Mouse (Mus musculus): ENCODE measurements around the gene Syt9.
"Not testable (repeated sequence)": the region's sequence is repeated elsewhere in the genome, so short reads cannot be mapped to it uniquely, and the experiment has no call there.

Syt9 gene

DNA sequence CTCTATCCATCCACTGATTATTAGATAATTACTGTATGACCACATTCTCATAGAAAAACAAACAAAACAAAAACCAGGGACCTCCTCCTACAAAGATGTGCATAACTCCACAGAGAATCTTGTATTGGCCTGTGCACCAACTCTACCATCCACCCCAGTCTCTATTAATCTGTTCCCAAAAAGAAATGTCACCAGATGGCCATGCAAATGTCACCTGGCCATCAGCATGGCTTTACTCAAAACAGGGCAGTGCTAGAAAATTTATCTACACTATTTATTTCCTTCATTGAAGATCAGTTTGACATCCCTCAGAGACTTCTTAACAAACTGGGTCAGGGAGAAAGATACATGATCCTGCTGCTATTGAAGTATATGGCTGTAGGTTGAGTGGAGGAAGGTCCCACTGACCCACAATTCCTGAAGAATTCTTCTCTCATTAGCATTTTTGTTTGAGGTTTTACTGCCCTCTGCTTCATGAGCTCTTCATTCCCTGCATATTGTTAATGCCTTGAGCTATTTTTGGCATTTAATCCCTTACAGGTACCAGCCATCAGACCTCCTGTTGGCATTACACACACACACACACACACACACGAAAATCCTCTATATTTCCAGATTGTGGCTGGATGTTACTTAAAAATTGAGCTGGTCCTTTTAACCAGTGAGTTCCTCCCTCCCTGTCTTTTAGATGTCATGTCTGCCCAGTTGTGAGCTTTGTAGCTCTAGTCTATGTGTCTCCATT is 91.3 kb downstream of the Syt9 start:
- no peak for DNase-seq

DNA sequence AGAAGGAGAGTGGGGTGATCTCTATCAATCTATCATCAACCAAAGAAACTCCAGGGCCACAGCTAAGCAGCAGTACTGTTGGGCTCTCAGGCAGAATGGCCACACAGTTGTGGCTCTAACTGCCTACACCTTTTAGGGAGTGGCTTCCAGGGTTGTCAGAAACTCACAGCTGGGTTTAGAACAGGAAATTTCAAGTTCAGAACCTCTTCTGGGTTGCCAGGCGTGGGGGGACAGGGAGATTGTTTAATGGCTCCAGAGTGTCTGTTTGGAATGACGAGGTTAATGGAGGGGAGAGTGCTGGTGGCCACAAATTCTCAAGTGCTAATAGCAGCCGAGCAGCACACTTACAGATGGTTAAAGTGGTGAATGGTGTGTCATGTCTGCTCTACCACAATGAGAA is 92.4 kb downstream of the Syt9 start:
- no peak for DNase-seq

DNA sequence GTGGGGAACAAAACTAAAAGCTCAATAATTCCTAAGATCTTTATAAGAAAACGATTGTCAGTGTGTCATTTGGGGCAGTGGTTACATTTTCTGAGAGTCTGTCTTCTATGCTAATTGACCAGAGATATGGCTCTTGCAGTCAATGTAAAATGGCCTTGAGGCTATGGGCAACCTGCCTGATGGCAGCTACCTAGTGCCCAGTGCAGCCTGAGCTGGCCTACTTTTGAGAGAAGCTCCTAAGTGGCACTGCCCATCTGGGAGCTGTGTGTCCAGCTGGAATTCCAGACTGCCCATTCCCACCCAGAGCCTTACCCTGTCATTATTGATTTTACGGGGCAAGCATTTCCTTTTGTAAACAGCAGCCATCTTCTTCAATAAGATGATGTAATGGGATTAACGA is 94.6 kb downstream of the Syt9 start:
- DNase-seq: no peak

DNA sequence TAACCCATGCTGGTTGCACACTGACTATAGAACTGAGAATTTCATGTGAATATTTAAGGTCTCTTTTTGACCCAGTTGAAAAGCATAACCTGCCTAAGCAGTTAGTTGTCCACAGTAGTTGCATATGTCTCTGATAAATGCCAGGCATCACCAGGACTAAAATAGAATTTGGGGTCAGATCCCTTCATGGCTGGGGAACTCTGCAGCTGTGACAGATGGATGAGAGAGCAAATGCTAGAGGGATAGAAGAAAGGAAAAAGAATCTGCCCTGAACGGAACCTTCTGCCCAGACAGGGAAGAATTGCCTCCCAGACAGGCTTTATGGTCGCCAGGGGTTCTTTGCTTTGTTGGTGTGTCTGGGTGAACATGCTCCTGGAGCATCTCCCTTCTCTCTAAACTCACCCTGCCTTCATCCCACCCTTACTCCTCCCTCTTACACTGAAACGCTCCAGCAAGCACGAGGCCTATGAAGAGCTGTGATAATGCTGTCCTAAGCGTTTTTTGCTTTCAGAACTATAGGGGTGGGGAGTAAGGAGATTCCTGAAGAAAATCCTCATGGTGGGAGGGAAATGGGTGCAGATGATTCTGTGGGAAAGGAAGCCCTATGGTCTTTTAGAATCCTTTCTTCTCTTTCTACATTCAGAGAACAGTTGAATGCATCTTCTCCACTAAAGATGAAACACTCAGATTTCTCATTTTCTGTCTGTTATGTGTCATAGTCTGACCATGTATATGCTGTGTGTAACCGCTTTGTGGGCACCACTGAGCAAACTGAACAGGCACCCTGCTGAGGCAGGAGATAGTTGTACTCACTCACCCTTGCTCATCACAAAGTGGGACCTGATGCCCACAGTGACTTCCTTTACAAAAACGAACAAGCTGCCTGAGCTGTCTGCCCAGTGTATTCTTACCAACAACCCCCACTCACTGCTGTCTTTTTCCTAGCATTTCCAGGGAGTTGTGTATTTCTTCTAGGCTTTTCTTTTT is 108.7 kb downstream of the Syt9 start:
- DNase-seq: no peak

DNA sequence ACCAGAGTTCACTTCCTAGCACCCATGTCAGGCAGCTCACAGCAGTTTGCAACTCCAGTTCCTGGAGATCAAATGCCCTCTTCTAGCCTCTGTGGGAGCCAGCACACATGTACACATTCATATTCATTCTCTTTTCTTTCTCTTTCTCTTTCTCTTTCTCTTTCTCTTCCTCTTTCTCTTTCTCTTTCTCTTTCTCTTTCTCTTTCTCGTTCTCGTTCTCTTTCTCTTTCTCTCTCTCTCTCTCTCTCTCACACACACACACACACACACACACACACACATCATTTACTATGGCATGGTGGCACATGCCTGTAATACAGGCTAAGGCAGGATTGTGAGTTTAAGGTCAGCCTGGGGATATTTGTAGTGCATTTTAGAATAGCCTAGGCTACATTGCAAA is 115.2 kb downstream of the Syt9 start:
- DNase-seq: not testable (repeated sequence)

DNA sequence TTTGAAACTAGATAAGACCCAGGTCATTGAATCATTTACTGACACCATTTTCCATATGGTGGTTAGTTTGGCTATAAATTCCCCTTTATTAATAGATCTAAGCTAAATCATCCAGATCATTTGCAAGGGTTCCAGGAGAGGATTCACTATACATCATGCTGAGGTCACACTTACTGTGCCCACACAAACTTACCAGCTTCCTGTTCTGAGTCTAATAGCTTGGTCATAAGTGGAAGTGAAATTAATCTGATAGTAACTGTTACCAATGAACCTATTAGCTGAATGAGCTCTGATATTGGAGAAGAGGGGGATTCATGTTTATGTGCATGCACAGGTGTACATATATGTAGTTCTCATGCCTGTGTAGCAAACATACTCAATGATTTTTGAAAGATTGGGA is 124.9 kb downstream of the Syt9 start:
- no peak for DNase-seq

DNA sequence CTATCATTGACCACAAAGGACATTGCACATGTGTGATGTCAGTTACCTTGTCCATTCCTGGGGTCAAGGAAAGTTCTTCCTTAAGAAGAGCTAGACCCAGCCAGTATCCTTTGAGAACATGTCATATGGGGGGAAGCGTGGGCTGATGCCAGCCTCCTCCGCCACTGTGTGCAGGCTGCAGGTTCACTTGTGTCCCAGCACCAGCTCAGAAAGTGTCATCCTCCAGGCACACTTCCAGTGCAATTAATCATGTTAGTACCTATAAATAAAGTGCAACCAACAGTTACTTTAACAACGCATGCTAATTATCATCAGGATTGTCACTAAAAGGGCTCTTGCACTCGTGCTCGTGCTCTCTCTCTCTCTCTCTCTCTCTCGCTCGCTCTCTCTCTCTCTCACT is 126.4 kb downstream of the Syt9 start:
- DNase-seq: no peak

DNA sequence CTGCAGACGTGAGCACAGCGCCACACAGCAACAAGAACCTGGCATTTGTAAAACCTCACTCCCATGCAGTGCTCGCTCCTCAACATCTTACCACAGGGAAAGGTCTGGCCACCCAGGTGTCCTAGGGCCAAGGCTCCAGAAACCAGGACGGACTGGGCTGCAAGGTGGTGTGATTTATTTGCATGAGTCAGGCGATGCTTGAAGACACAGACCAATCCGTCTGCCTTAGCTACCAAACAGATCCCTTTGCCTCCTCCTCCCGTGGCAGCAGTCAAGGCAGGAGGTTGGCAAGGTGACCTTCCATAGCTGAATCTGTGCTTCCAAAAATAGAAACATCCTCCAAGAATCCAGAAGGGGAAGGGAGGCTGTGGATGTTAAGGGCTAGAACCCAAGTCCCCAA is 130.1 kb downstream of the Syt9 start:
- no peak for DNase-seq

DNA sequence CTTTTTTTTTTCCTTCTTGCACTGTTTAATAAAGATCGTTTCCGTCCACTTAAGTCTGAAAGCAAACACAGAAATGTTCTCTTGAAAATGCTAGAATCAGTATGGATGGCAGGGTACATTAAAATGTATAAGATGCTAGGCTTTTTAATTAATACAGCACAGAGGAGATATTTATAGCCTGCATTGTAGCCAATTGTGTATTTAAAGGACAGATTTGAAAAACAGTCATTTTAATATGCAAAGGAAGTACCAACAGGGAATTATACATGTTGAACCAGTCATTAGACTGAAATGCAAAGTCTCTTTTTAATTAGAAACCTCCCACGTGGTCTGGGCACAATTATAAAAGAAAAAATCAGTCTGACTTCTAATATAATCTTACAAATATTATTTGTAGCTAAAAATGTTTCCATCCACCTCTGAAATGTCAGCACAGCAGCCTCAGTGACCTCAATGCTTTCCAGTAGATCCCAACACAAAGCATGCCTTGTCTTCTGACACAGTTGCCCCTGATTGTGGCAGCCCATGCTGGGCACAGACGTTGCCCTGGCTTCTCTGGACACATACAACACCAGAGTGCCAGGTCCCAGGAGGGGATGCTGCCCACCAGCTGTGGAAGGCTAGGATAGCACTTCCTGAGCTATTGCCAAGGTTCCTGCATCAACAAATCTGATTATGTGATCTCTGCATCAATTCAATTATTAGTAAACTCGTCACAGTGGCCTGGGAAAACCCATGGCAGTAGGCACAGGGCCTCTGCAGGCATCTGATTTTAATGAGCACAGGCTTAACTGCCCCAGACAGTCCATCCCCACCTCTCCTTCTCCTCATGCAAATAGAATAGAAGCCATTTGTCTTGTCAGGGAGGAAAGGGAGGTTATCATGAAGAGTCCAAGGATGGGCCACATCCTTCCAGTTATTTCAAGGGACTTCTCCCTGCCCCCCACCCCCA is 134.5 kb downstream of the Syt9 start:
- no peak for DNase-seq

DNA sequence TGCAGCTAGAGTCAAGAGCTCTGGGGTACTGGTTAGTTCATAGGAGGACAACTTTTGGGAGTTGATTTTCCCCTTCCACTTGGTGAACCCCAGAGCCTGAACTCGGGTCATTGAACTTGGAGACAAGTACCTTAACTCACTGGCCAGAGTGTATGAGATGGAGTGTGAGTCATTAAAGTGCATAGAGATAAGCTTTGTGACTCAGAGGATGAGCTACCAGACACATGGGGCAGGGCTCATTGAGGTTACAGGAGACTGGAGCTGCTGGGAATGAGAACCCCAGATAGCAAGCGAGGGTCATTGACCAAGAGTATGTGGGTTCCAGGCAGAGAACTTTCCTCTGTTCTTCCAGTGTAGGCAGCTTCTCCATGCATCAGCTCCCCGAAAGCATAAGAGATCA is 137.4 kb downstream of the Syt9 start:
- DNase-seq: no peak

DNA sequence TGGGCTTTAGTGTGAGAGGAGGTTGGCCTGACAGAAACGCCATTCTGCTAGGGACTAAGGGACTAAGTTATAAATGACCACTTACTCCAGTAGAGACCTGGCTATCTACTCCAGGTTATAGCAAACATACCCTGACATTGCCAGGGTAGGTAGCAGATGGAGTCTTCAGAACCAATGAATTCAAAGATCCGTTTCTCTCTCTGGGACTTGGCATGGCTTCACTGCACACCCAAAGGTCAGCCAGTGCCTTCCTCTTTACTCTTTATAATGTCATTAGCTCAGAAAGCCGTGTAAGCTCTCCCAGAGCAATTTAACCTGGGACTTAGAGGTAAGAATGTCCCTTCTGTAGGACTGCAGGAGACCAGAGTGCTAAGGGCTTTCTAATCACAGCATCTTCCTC is 139.2 kb downstream of the Syt9 start:
- no peak for DNase-seq

DNA sequence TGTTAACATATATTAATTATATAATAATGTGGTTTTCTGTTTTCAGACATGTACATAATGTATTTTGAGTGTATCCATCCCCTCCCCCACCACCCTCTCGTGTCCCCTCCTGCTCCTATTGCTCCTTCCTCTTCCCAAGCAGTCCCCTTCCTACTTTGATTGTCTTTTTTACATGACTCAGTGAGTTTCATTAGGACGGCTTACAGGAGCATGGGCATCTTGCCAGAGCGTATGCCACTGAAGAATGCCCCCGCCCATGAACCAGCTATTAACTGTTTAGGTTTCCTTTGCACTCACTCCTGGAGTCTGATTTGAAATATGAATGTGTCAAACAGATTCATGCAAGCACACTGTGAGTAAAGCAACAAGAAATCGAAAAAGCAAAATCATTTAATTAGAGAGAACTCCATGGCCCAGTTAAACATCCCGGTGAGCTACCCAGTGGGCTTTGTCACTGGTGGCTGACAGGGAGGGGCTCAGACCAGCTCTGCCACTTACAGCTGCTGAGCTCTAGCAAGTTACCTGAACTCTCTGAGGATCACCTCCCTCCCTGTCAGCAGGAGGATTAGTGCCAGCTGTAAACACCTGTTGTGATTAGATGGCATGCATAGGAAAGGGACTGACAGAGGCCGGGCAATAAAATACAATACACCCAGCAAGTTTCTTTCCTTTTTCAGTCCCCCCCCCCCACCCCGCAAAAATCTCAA is 146.3 kb downstream of the Syt9 start:
- DNase-seq: peak; percentile 3

DNA sequence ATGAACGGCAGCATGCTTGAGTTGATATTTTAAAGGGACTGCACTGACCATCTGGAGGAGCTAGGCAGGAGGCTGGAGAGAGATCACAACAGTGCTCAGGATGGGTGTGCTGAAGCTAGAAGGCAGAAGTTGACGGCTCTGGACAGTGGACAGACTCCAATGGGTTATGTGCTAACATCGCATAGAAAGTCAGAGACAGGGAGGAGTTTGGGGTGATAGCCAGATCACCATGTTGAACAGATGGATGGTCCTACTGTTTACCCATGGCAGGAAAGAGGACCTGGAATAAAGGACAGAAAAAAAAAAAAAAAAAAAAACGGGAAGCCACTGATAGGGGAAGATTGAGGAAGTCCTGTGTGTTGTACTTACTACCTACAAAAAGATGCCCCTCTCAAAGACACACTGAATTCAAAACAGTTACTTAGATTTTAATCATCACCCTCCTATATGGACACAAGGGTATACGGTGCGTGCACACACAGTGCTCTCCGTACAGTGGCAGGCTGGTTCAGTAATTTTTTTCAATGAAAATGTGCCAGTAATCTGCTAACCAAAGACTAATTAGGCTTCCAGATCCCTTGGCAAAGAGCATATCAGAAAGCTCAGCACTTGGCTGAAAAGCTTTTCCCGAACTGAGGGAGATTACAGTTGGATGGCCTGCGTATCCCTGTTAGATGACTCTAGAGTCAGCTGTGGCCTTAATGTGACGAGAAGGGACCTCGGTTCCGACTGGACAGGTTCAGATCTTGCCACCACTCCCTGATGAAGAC is 148.9 kb downstream of the Syt9 start:
- DNase-seq: no peak

DNA sequence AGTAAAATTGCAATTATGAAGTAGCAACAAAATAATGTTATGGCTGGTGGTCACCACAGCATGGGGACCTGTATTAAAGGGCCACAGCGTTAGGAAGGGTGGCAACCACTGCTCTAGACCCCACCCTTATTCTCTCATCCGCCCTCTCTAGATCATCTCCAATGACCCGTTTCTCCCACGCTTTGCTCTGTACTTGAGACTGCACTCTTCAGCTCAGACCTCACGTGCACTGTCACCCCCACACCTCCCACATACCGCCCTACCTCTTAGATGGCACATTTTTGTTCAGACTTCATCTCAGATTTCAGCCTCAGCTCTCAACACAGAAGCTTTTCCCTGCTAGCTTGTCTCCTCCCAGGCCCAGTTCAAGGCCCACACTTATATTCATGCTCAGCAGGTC is 150.9 kb downstream of the Syt9 start:
- no peak for DNase-seq

DNA sequence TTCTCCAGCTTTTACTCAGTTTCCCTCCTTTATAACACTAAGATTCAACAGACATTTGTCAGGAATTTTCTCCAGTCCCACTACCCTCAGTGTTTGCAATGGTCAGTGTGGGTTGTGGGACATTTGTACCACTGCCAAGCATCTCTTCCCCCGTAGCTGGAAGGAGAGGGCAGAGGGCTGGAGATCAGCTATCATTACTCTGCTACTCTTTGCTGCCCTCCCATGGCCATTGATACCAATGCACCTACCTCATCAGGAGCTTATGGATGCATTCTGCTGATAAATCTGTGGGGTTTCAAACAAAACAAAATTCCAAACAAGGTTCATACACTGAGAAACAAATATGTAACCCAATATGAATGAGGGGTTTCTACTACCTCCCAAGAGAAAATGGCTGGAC is 155.8 kb downstream of the Syt9 start:
- DNase-seq: peak; percentile 53

DNA sequence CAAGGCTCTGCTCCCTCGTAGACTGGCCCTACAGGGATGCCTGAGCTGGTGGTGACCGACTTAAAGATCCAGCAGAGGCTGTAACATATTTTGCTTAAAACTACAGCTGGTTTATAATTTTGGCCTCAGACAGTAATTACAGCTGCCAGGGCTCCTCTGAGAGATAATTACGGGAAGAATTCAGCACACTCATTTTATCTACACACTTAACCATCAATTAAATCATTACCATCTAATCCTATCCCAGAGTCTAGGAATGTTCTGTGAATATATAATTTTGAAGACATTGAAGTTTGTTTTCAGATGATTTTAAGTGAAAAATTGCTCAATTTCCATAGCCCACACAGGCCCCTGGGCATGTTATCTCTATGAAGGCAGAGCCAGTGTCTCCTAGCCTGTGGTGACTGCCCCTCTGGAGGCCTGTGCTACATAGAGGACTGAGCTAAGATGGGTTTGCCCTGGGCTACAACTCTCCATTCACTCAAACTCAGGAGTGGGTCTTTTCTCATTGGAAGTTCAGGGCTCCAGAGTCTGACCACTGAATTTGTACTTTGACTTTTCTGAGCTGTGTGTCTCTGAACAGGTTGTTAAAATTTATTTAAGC is 157.7 kb downstream of the Syt9 start:
- no peak for DNase-seq

DNA sequence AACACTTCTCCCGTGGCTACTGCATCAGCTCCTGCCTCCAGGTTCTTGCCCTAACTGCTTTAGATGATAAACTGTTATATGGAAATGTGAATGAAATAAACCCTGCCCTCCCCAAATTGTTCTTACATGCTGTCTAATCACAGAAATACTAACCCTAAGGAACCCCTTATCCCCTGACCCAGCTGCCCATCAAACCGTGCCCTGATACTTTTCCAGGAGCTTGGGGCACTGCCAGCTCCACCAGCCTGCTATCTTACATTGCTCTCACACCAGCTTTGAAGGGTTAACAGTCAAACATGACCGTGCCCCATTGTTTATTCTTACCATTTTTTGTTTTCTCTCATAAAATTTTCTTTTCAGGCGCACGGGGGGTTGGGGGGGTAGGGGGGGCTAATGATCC is 158.8 kb downstream of the Syt9 start:
- DNase-seq: no peak

DNA sequence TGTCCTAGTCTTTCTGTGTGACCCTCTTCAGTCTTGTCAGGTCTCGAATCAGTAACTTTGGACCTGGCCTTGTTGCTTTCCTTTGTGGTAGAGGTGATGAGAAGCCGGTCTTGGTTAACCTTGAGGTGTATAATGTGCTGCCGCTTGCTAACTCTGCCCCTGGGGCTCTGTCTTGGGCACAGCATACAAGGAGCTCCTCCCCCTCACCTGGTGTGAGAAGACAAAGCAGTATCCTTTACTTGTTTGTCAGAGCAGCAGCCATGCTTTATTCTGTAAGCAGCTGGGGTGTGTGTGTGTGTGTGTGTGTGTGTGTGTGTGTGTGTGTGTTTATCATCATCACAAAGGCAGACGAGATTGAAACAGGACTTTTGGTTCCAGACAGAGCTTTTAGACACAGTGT is 164.8 kb downstream of the Syt9 start:
- DNase-seq: no peak

DNA sequence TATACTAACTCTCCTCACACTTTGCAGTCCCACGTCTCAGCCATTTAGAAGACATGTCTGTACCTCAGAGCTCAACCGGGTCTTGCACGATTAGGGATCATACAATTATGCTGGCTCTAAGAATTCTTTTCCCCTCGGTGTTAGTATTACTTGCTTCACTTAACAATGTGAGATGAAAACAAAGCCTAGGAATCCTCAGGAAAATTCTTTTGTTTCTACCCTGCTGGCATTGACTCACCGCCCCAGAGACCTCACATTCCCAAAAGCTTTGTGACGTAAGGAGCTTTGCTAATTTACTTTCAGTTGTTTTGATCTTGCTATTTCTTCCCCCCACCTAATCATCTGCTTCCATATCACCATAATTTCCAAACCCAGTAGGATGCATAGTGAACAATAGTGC is 166.0 kb downstream of the Syt9 start:
- DNase-seq: no peak

DNA sequence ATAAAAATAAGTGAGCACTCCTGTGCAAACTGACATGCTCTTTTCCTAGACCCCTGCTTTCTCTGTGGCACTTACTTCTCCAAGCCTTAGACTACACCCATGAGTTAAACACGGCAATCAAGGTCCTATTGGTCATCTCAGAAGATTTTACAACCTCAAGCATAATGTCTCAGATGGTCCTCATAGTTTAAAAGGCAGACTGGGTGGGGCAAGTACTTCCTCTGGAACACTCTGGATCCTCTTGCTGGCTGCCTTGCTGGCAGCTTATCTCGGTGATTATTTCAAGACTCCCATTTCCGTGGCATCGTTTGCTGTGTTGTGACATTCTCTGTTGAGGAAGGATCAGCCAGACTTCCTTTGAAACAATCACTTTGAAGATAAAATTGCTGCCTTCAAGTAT is 169.5 kb downstream of the Syt9 start:
- peak; percentile 2 for DNase-seq

DNA sequence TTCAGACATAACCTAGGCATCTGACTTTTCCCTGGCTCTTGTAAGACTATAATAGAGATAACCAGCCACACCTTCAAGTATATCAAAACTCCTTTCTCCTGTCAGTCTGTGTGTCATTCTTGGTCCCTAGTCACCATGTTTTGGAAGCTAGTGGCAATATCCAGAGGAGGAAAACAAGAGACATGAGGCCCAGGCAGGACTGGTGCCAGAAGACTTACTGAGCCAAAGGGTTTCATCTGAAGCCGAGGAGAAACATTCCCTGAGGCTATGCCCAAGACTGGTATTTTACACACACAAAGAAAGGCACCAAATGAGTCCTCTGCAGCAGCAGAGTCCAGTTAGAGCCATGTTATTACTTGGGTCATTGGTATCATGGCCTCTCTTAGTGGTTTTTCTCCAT is 174.5 kb downstream of the Syt9 start:
- DNase-seq: peak; percentile 9
